Mouse (Mus musculus) natural killer cell, adult 2 months (primary cell): ENCODE measurements around the gene Kif3b.

Experiments
- DNase-seq, 2 experiments: peaks; one replicate each; pipeline ENCODE4 v3.0.0; 2022; ENCODE audit warnings: low spot score in 2 of 2

Gene Kif3b

GRCm38 (mm10) chr2:153297771-153298170 lies 6.6 kb downstream of the Kif3b start:
- no peak for DNase-seq

- DNase-seq = no peak
These were observed 7.2 kb downstream of the Kif3b start for GRCm38 (mm10) chr2:153298460-153298859.

- DNase-seq = no peak
These were observed 7.7 kb downstream of the Kif3b start for GRCm38 (mm10) chr2:153298863-153299262.

- DNase-seq = no peak
These were observed 9.9 kb downstream of the Kif3b start for GRCm38 (mm10) chr2:153301123-153301522.

- no peak for DNase-seq
These were observed 14.0 kb downstream of the Kif3b start for GRCm38 (mm10) chr2:153305240-153305639.

- DNase-seq = no peak
These were observed 17.4 kb downstream of the Kif3b start for GRCm38 (mm10) chr2:153308586-153308985.

GRCm38 (mm10) chr2:153309106-153309505 lies 17.9 kb downstream of the Kif3b start:
- DNase-seq = no peak

- no peak for DNase-seq
These were observed 19.0 kb downstream of the Kif3b start for GRCm38 (mm10) chr2:153310228-153310627.

GRCm38 (mm10) chr2:153312884-153313283 lies 21.7 kb downstream of the Kif3b start:
- DNase-seq = no peak

- DNase-seq = no peak
These were observed 27.2 kb downstream of the Kif3b start for GRCm38 (mm10) chr2:153318408-153318807.

GRCm38 (mm10) chr2:153319036-153319643 lies 27.9 kb downstream of the Kif3b start:
- DNase-seq = no peak

GRCm38 (mm10) chr2:153325706-153326376 lies 34.6 kb downstream of the Kif3b start:
- DNase-seq = no peak

GRCm38 (mm10) chr2:153332271-153332670 lies 41.1 kb downstream of the Kif3b start:
- DNase-seq = no peak

- DNase-seq = no peak
These were observed 41.8 kb downstream of the Kif3b start for GRCm38 (mm10) chr2:153332981-153333380.

GRCm38 (mm10) chr2:153333822-153334232 lies 42.6 kb downstream of the Kif3b start:
- no peak for DNase-seq

- DNase-seq = no peak
These were observed 43.1 kb downstream of the Kif3b start for GRCm38 (mm10) chr2:153334281-153334680.

GRCm38 (mm10) chr2:153336117-153336516 lies 44.9 kb downstream of the Kif3b start:
- DNase-seq = peak in 1 of 2 experiments; percentile 12

- no peak for DNase-seq
These were observed 47.4 kb downstream of the Kif3b start for GRCm38 (mm10) chr2:153338361-153339350.

GRCm38 (mm10) chr2:153342166-153342565 lies 51.0 kb downstream of the Kif3b start:
- DNase-seq = no peak

GRCm38 (mm10) chr2:153342602-153343001 lies 51.4 kb downstream of the Kif3b start:
- DNase-seq = no peak

- DNase-seq = no peak
These were observed 52.0 kb downstream of the Kif3b start for GRCm38 (mm10) chr2:153343191-153343590.

- no peak for DNase-seq
These were observed 53.8 kb downstream of the Kif3b start for GRCm38 (mm10) chr2:153345071-153345453.
